Mouse (Mus musculus) heart, embryonic 15.5 days (tissue): ENCODE data around the gene Kcnip2. TPM values are rescaled to one million over a fixed set of nuclear protein-coding genes. Genes with fewer than 3 reads are reported as not detected.

Source experiments
- ATAC-seq: fragments of 200-750 bp; cut with Nextera tagmentation; replicated peaks from 2 replicates; pipeline ENCODE4 v1.8.0; 2017; ENCODE audit warnings: low read depth, moderate TSS enrichment; ENCODE audit not compliant: insufficient number of reproducible peaks, insufficient read depth, low FRiP score
- H3K27ac ChIP-seq: fragments of 300-500 bp; sonication (generic); 2 replicates; pipeline ENCODE4 v1.5.1; 2015; ENCODE audit warnings: mild to moderate bottlenecking, inconsistent platforms
- H3K27me3 ChIP-seq: fragments of 300-500 bp; sonication (generic); 2 replicates; pipeline ENCODE4 v1.6.1; 2015; ENCODE audit warnings: inconsistent platforms
- H3K36me3 ChIP-seq: fragments of 300-500 bp; sonication (generic); 2 replicates; pipeline ENCODE4 v1.6.1; 2015; ENCODE audit warnings: mild to moderate bottlenecking, inconsistent platforms
- H3K4me1 ChIP-seq: fragments of 300-500 bp; sonication (generic); replicated peaks from 2 replicates; pipeline ENCODE4 v1.6.1; 2015; ENCODE audit warnings: inconsistent platforms
- H3K4me2 ChIP-seq: fragments of 300-500 bp; sonication (generic); 2 replicates; pipeline ENCODE4 v1.6.1; 2015; ENCODE audit warnings: inconsistent platforms, mild to moderate bottlenecking, moderate library complexity
- H3K4me3 ChIP-seq: fragments of 300-500 bp; sonication (generic); 2 replicates; pipeline ENCODE4 v1.5.1; 2015; ENCODE audit warnings: mild to moderate bottlenecking, inconsistent platforms
- H3K9ac ChIP-seq: fragments of 300-500 bp; sonication (generic); 2 replicates; pipeline ENCODE4 v1.6.1; 2015; ENCODE audit warnings: mild to moderate bottlenecking, inconsistent platforms
- H3K9me3 ChIP-seq: fragments of 300-500 bp; sonication (generic); replicated peaks from 2 replicates; pipeline ENCODE4 v1.6.1; 2016; ENCODE audit warnings: inconsistent platforms
- WGBS: fragments of 180-500 bp; shearing (Covaris S2); methylation state at CpG from one replicate; pipeline ENCODE4 v1.1.7; 2015; ENCODE audit warnings: mixed read lengths; 5-methylcytosine and 5-hydroxymethylcytosine counted together
- polyA plus RNA-seq: library from polyadenylated mRNA; unstranded; fragments of >200 nt; fragmentation: Nextera tagmentation; extraction: Ambion mirVana; gene quantifications from 2 replicates; pipeline ENCODE4 v1.2.1, GENCODE M21; 2015

The Kcnip2 gene
- polyA plus RNA-seq, 1 experiment from 2014 or later, result 10.0 TPM

GRCm38 (mm10) chr19:45775486-45775885 is 40.4 kb downstream of the Kcnip2 start:
- peaks cover 13% of the 10 kb centered on the region for H3K4me1 ChIP-seq
- H3K36me3 ChIP-seq, result peaks cover 89% of the 10 kb centered on the region
- no peak overlapping the region for H3K4me3 ChIP-seq
- no peak overlapping the region for H3K27ac ChIP-seq
- H3K9ac ChIP-seq, result no peak overlapping the region
- H3K4me2 ChIP-seq, result no peak overlapping the region
- WGBS, result 75% methylated on average over 2 of the region's 2 CpGs
- no peaks in the 10 kb centered on the region for H3K27me3 ChIP-seq
- H3K9me3 ChIP-seq, result no peaks in the 10 kb centered on the region
- no peak for ATAC-seq

- no peaks in the 10 kb centered on the region for H3K4me1 ChIP-seq
- no peak overlapping the region for H3K4me3 ChIP-seq
- no peak overlapping the region for H3K27ac ChIP-seq
- no peaks in the 10 kb centered on the region for H3K27me3 ChIP-seq
- H3K9ac ChIP-seq, result no peak overlapping the region
- peaks cover 96% of the 10 kb centered on the region for H3K36me3 ChIP-seq
- H3K4me2 ChIP-seq, result no peak overlapping the region
- H3K9me3 ChIP-seq, result no peaks in the 10 kb centered on the region
- no peak for ATAC-seq
- WGBS, result 87% methylated on average over 5 of the region's 5 CpGs
Observed at GRCm38 (mm10) chr19:45771501-45771900, 44.4 kb downstream of the Kcnip2 start.

DNA sequence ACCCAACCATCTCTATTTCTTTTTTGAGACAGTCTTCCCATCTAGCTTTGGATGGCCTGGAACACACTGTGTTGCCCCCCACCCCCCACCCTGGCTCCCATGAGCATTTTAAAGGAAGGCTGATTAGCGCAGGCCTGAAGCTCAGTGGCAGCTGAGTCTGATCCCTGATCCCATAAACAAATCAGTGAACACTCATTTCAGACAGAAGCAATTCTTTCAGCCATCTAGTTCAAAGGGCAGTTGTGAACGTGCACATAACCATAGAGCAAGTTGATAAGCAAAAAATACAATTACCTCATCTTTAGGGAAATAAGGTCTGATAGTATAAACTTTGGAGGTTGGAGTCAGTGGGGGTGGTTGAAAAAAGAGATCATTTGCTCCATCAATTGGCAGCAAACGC is 55.1 kb downstream of the Kcnip2 start:
- Histone ChIP-seq H3K4me3 (no peak overlapping the region), H3K4me2 (no peak overlapping the region), H3K9me3 (no peaks in the 10 kb centered on the region), H3K27me3 (no peaks in the 10 kb centered on the region), H3K36me3 (peaks cover 91% of the 10 kb centered on the region), H3K4me1 (no peaks in the 10 kb centered on the region), H3K9ac (no peak overlapping the region), H3K27ac (no peak overlapping the region)
- ATAC-seq, result no peak
- 71% methylated on average over 3 of the region's 3 CpGs for whole genome bisulfite sequencing

DNA sequence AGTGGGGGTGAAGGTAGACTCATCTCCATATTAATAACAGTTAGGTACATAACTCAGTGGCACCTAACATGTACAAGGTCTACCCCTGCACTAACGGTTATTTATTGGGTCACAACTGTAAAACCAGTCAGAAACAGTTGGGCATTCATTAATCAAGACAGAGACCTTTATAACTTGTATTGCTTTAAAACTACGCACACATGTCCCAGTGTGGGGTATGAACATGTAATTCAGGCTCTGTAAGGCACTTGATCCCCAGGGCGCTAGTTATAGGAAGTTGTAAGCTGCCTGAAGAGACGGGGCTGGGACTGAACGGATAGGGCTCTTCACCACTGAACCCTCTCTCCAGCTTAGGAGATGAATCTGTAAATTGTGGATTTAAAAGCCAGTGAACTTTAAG is 57.2 kb downstream of the Kcnip2 start:
- Histone ChIP-seq H3K4me3 (no peak overlapping the region), H3K36me3 (peaks cover 91% of the 10 kb centered on the region), H3K4me2 (no peak overlapping the region), H3K4me1 (no peaks in the 10 kb centered on the region), H3K9me3 (no peaks in the 10 kb centered on the region), H3K27me3 (no peaks in the 10 kb centered on the region), H3K9ac (no peak overlapping the region), H3K27ac (no peak overlapping the region)
- ATAC-seq, result no peak
- WGBS, result 91% methylated on average over 5 of the region's 5 CpGs

- Histone ChIP-seq H3K4me3 (no peak overlapping the region), H3K36me3 (peaks cover 69% of the 10 kb centered on the region), H3K4me1 (peaks cover 8% of the 10 kb centered on the region), H3K27ac (no peak overlapping the region), H3K9me3 (no peaks in the 10 kb centered on the region), H3K4me2 (no peak overlapping the region), H3K27me3 (no peaks in the 10 kb centered on the region), H3K9ac (no peak overlapping the region)
- WGBS, result 94% methylated on average over 3 of the region's 3 CpGs
- no peak for ATAC-seq
Observed at GRCm38 (mm10) chr19:45753551-45753950, 62.3 kb downstream of the Kcnip2 start.

GRCm38 (mm10) chr19:45751881-45752280 is 64.0 kb downstream of the Kcnip2 start:
- peaks cover 54% of the 10 kb centered on the region for H3K36me3 ChIP-seq
- WGBS, result 92% methylated on average over 7 of the region's 7 CpGs
- no peak overlapping the region for H3K4me2 ChIP-seq
- H3K4me3 ChIP-seq, result no peak overlapping the region
- no peak overlapping the region for H3K27ac ChIP-seq
- H3K27me3 ChIP-seq, result no peaks in the 10 kb centered on the region
- H3K9ac ChIP-seq, result no peak overlapping the region
- peaks cover 18% of the 10 kb centered on the region for H3K4me1 ChIP-seq
- ATAC-seq, result no peak
- H3K9me3 ChIP-seq, result no peaks in the 10 kb centered on the region

- peak within 1 kb of the TSS; percentile 77 for H3K4me3 ChIP-seq
- peaks cover 30% of the 10 kb centered on the region for H3K36me3 ChIP-seq
- WGBS, result under 1% methylated on average over 58 of the region's 60 CpGs
- H3K4me1 ChIP-seq, result peaks cover 31% of the 10 kb centered on the region
- H3K9me3 ChIP-seq, result no peaks in the 10 kb centered on the region
- peak within 1 kb of the TSS; percentile 17 for H3K27ac ChIP-seq
- peak; percentile 82 for ATAC-seq
- peaks cover 18% of the 10 kb centered on the region for H3K27me3 ChIP-seq
- H3K9ac ChIP-seq, result peak within 1 kb of the TSS; percentile 83
- H3K4me2 ChIP-seq, result peak within 1 kb of the TSS; percentile 81
Observed at GRCm38 (mm10) chr19:45749243-45750043, 66.4 kb downstream of the Kcnip2 start, which contains the start of gene Npm3. Gene Npm3, minus strand, starts transcription at chr19:45749591.

DNA sequence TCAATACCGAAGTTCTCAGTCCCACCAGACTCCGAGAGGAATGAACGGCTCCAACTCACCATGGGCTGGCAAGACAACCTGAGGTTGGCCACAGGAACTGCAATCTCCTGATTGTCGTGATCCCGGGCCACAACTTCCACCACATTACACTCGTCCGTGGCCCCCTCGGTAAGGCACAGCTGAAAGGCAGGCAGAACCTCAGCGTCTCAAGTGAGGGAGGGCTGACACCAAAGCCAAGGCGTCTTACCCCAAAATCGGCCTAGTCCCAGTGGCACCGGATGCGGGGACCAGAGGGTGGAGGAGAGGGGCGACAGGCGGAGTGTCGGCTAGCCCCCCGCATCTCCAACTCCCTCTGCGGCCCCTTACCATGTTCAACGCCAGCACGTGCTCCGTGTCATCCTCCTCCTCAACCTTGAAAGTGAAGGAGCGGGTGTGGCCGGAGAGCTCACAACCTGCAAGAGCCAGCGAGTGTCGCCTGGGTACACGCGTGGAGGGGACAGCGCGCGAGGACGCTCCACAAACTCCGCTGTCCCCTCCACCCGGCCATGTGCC is 67.1 kb downstream of the Kcnip2 start:
- ATAC-seq, result peak; percentile 42; the same call in 1 of the 2 replicates
- peak overlapping the region; percentile 83 for H3K9ac ChIP-seq
- under 1% methylated on average over 33 of the region's 33 CpGs for WGBS
- peak overlapping the region; percentile 17 for H3K27ac ChIP-seq
- H3K27me3 ChIP-seq, result peaks cover 24% of the 10 kb centered on the region
- peak overlapping the region; percentile 77 for H3K4me3 ChIP-seq
- no peaks in the 10 kb centered on the region for H3K9me3 ChIP-seq
- H3K4me2 ChIP-seq, result peak overlapping the region; percentile 81
- peaks cover 31% of the 10 kb centered on the region for H3K4me1 ChIP-seq
- H3K36me3 ChIP-seq, result peaks cover 23% of the 10 kb centered on the region

DNA sequence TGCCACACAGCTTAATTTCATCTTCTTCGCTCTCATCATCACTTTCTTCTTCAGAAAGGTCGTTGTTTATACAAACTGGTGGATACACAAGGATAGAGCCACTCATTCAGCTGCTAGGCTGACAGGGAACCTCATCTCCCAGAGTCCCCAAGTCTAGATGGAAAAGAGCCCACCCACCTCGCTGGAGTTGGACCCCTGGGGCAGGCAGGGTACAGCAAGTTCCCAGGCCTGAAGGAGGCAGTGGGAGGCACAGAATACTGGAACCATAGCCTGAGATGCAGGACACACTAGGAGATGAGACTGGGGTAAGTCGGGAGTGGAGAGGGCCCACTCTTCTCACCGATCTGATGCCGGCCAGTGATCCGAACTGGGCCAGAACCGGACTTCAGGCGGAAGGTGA is 67.7 kb downstream of the Kcnip2 start:
- H3K27ac ChIP-seq, result no peak overlapping the region

GRCm38 (mm10) chr19:45747028-45747867 is 68.6 kb downstream of the Kcnip2 start:
- Histone ChIP-seq H3K4me3 (no peak overlapping the region), H3K36me3 (peaks cover 10% of the 10 kb centered on the region), H3K27ac (no peak overlapping the region), H3K4me1 (peaks cover 42% of the 10 kb centered on the region), H3K27me3 (peaks cover 38% of the 10 kb centered on the region), H3K9me3 (no peaks in the 10 kb centered on the region), H3K4me2 (no peak overlapping the region), H3K9ac (no peak overlapping the region)
- ATAC-seq, result no peak
- 23% methylated on average over 11 of the region's 11 CpGs for WGBS

More for the DNA sequence above, 67.7 kb downstream of the Kcnip2 start:
- no peaks in the 10 kb centered on the region for H3K9me3 ChIP-seq
- H3K4me1 ChIP-seq, result peaks cover 32% of the 10 kb centered on the region
- H3K27me3 ChIP-seq, result peaks cover 29% of the 10 kb centered on the region
- no peak for ATAC-seq
- H3K4me3 ChIP-seq, result peak overlapping the region; percentile 77
- peak overlapping the region; percentile 81 for H3K4me2 ChIP-seq
- 37% methylated on average over 9 of the region's 9 CpGs for WGBS
- H3K36me3 ChIP-seq, result peaks cover 18% of the 10 kb centered on the region
- H3K9ac ChIP-seq, result peak overlapping the region; percentile 83
